Mouse (Mus musculus) forebrain, postnatal 0 days (tissue): ENCODE results near the gene Ikzf4. TPM values are rescaled to one million over a fixed set of nuclear protein-coding genes. Genes with fewer than 3 reads are reported as not detected.

Experiments
- ATAC-seq: fragments of 200-750 bp; cut with Nextera tagmentation; 2 replicates; pipeline ENCODE4 v1.8.0; 2017; ENCODE audit warnings: mild to moderate bottlenecking, moderate library complexity
- DNase-seq: peaks from one replicate; pipeline ENCODE4 v3.0.0-alpha.2; 2015
- H3K27ac ChIP-seq: fragments of 300-500 bp; sonication (generic); 2 replicates; pipeline ENCODE4 v1.5.1; 2014; ENCODE audit warnings: low read depth, mild to moderate bottlenecking, antibody characterized with exemption, low read length, moderate library complexity, mixed read lengths
- H3K27me3 ChIP-seq: fragments of 300-500 bp; sonication (generic); 2 replicates; pipeline ENCODE4 v1.6.1; 2014; ENCODE audit warnings: mild to moderate bottlenecking, low read length, mixed read lengths; ENCODE audit not compliant: insufficient read depth
- H3K36me3 ChIP-seq: fragments of 300-500 bp; sonication (generic); 2 replicates; pipeline ENCODE4 v1.6.1; 2014; ENCODE audit warnings: mild to moderate bottlenecking, moderate library complexity; ENCODE audit not compliant: insufficient read depth
- H3K4me1 ChIP-seq: fragments of 300-500 bp; sonication (generic); 2 replicates; pipeline ENCODE4 v1.6.1; 2014; ENCODE audit warnings: antibody characterized with exemption; ENCODE audit not compliant: insufficient read depth
- H3K4me2 ChIP-seq: fragments of 300-500 bp; sonication (generic); 2 replicates; pipeline ENCODE4 v1.6.1; 2014; ENCODE audit warnings: low read depth, mild to moderate bottlenecking, moderate library complexity
- H3K4me3 ChIP-seq: fragments of 300-500 bp; sonication (generic); 2 replicates; pipeline ENCODE4 v1.5.1; 2014; ENCODE audit warnings: low read depth, low read length, mixed read lengths
- H3K9ac ChIP-seq: fragments of 300-500 bp; sonication (generic); 2 replicates; pipeline ENCODE4 v1.6.1; 2014; ENCODE audit warnings: mild to moderate bottlenecking
- H3K9me3 ChIP-seq: fragments of 300-500 bp; sonication (generic); 2 replicates; pipeline ENCODE4 v1.6.1; 2016; ENCODE audit warnings: low read length
- CTCF ChIP-seq: sonication (generic); IDR thresholded peaks from 2 replicates; pipeline ENCODE4 v1.5.1; 2016; ENCODE audit warnings: antibody characterized with exemption, control low read depth, low read depth
- WGBS: fragments of 180-500 bp; shearing (Covaris S2); extraction: QIAGEN DNeasy Blood & Tissue Kit; methylation state at CpG from one replicate; pipeline ENCODE4 v1.1.7; 2014; 5-methylcytosine and 5-hydroxymethylcytosine counted together
- polyA plus RNA-seq: library from polyadenylated mRNA; unstranded; fragments of >200 nt; fragmentation: Nextera tagmentation; extraction: Ambion mirVana; gene quantifications from 2 replicates; pipeline ENCODE4 v1.2.1, GENCODE M21; 2015
- total RNA-seq: library from RNA; depleted of rRNA; stranded (reverse); fragments of >200 nt; gene quantifications from 2 replicates; pipeline ENCODE4 v1.2.3, GENCODE M21; 2014

Ikzf4 gene
- total and polyA plus RNA-seq, 2 experiments from 2014 or later = 11.3 to 15.6 TPM

DNA sequence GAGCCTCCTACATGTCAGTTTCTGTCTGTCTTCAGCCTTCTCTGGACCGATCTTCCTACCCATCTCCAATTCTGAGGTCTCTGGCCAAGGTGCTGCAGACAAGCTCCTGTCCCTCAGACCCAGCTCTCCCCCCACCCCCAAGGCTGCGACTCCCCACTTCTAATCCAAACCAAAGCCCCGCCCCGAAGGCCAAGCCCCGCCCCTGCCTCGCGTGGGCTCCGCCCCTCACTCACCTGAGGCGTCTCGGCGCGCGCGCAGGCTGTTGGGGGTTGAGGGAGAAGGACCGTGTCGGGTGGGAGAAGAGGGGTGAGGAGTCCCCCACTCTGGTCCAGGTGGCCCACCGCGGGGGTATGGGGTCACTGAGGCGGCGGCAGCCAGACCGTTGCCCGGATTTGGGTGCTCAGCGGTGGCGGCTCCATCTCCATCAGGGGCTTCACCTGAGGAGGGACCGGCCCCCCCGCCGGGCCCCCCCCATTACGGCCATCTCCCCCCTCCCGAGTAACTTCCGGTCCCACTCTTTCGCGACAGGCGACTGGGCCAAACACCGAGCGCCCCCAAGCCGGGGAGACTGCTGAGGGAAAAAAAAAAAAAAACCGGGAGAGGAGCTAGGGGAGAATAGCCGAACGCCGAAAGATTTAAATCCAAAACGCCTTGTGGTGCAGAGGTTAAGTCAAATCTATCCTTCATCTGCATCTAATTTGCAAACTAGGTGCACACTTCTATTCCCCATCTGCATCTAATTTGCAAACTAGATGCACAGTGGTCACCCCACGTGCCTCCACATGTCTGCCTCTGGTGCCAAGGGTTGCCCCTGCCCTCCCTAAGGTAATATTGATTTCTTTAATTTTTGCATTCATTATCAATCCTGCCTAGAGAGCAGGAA is 23.2 kb upstream of the Ikzf4 start:
- ATAC-seq (peak; percentile 60), DNase-seq (peak; percentile 71)
- H3K4me3 ChIP-seq = peak overlapping the region; percentile 85
- TF ChIP-seq CTCF = no peak
- peaks cover 8% of the 10 kb centered on the region; the same call in 1 of the 2 replicates for H3K36me3 ChIP-seq
- peak overlapping the region; percentile 80 for H3K9ac ChIP-seq
- no peaks in the 10 kb centered on the region for H3K9me3 ChIP-seq
- H3K27me3 ChIP-seq = no peaks in the 10 kb centered on the region
- peak overlapping the region; percentile 81 for H3K27ac ChIP-seq
- under 1% methylated on average over 41 of the region's 42 CpGs for WGBS
- H3K4me2 ChIP-seq = peak overlapping the region; percentile 79
- H3K4me1 ChIP-seq = peaks cover 12% of the 10 kb centered on the region; the same call in 1 of the 2 replicates

DNA sequence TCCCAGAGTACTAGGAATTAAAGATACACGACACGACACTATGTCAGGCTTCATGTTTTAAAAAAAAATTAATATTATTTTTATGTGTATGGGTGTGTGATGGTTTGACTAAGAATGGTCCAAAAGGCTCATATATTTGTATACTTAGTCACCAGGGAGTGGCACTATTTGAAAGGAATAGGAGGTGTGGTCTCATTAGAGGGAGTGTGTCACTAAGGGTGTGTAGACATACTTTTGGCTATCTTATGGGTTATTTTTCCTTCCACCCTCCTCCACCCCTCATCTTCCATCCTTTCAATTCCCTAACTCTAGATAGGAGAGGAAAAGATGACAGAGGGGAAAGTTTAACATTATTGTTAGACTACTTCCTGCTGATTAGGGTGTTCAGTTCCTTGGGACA is 20.0 kb upstream of the Ikzf4 start:
- TF ChIP-seq CTCF = no peak
- Histone ChIP-seq H3K36me3 (no peaks in the 10 kb centered on the region), H3K9me3 (no peaks in the 10 kb centered on the region), H3K4me1 (0 out of 2 replicates have a peak, but pooled peaks cover 6% of the 10 kb centered on the region), H3K4me2 (no peak overlapping the region), H3K27me3 (no peaks in the 10 kb centered on the region), H3K27ac (no peak overlapping the region), H3K4me3 (no peak overlapping the region), H3K9ac (no peak overlapping the region)
- no peak for DNase-seq
- WGBS = 97% methylated on average over 2 of the region's 2 CpGs
- no peak for ATAC-seq

DNA sequence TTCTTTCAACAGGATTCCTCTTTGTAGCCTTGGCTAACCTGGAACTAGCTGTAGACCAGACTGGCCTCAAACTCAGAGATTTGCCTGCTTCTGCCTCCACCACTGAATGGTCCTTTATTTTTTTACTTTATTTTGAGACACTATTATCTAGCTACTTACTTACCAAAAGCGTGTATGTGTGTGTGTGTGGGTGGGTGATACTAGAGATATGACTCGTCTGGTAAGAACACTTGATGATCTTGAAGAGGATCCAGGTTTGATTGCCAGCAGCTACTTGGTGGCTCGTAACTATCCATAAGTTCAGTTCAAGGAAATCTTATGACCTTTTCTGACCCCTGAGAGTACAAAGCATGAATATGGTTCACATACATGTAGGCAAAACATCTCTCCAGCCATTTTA is 19.5 kb upstream of the Ikzf4 start:
- no peak for ATAC-seq
- no peak overlapping the region for H3K4me3 ChIP-seq
- no peak overlapping the region for H3K27ac ChIP-seq
- WGBS = 84% methylated on average over 3 of the region's 3 CpGs
- no peaks in the 10 kb centered on the region for H3K27me3 ChIP-seq
- H3K36me3 ChIP-seq = no peaks in the 10 kb centered on the region
- no peak overlapping the region for H3K4me2 ChIP-seq
- TF ChIP-seq CTCF = no peak
- no peaks in the 10 kb centered on the region for H3K9me3 ChIP-seq
- no peak for DNase-seq
- no peak overlapping the region for H3K9ac ChIP-seq
- H3K4me1 ChIP-seq = 0 out of 2 replicates have a peak, but pooled peaks cover 6% of the 10 kb centered on the region

- Histone ChIP-seq H3K4me3 (no peak overlapping the region), H3K4me1 (0 out of 2 replicates have a peak, but pooled peaks cover 6% of the 10 kb centered on the region), H3K27ac (no peak overlapping the region), H3K27me3 (no peaks in the 10 kb centered on the region), H3K4me2 (no peak overlapping the region), H3K9me3 (no peaks in the 10 kb centered on the region), H3K9ac (no peak overlapping the region), H3K36me3 (no peaks in the 10 kb centered on the region)
- WGBS = 73% methylated on average over 3 of the region's 3 CpGs
- DNase-seq (no peak), ATAC-seq (no peak)
- TF ChIP-seq CTCF = no peak
Observed at GRCm38 (mm10) chr10:128664808-128665207, 19.0 kb upstream of the Ikzf4 start.

GRCm38 (mm10) chr10:128663441-128664220 is 17.8 kb upstream of the Ikzf4 start:
- Histone ChIP-seq H3K27me3 (no peaks in the 10 kb centered on the region), H3K36me3 (no peaks in the 10 kb centered on the region), H3K4me2 (no peak overlapping the region), H3K9me3 (no peaks in the 10 kb centered on the region), H3K27ac (no peak overlapping the region), H3K4me1 (0 out of 2 replicates have a peak, but pooled peaks cover 6% of the 10 kb centered on the region), H3K9ac (no peak overlapping the region), H3K4me3 (no peak overlapping the region)
- ATAC-seq = no peak
- no peak for TF ChIP-seq CTCF
- 71% methylated on average over 5 of the region's 5 CpGs for WGBS
- no peak for DNase-seq

- Histone ChIP-seq H3K4me3 (no peak overlapping the region), H3K4me1 (0 out of 2 replicates have a peak, but pooled peaks cover 3% of the 10 kb centered on the region), H3K9ac (no peak overlapping the region), H3K27ac (no peak overlapping the region), H3K9me3 (no peaks in the 10 kb centered on the region), H3K27me3 (no peaks in the 10 kb centered on the region), H3K4me2 (no peak overlapping the region), H3K36me3 (no peaks in the 10 kb centered on the region)
- DNase-seq (no peak), ATAC-seq (no peak)
- TF ChIP-seq CTCF = no peak
Observed at GRCm38 (mm10) chr10:128662465-128662864, 16.7 kb upstream of the Ikzf4 start.

DNA sequence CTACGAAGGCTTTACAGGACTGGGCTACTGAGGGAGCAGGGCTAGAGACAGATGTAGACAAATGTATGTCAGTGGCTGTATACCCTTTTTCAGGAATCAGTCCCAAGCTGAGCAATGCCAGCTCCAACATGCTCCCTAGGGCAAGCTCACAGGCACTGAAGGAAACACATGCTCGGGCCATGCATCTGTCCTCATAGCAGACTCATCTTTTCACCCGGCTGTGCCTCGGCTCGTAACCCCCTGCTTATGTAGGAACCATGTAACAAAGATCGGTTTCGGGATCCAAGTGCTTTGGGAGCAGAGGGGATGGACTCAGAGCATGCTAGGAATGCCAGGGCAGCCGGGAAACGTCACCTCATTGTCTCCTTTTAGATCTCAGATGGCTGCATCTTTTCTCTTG is 13.7 kb upstream of the Ikzf4 start:
- no peak overlapping the region for H3K9ac ChIP-seq
- no peak overlapping the region for H3K27ac ChIP-seq
- WGBS = 55% methylated on average over 9 of the region's 9 CpGs
- DNase-seq (no peak), ATAC-seq (no peak)
- H3K4me2 ChIP-seq = no peak overlapping the region
- H3K4me3 ChIP-seq = no peak overlapping the region
- TF ChIP-seq CTCF = no peak
- H3K36me3 ChIP-seq = no peaks in the 10 kb centered on the region
- H3K4me1 ChIP-seq = no peaks in the 10 kb centered on the region
- H3K27me3 ChIP-seq = no peaks in the 10 kb centered on the region
- no peaks in the 10 kb centered on the region for H3K9me3 ChIP-seq
